Mouse (Mus musculus): ENCODE data around the gene Snrnp27.

- TF ChIP-seq EP300 (IDR thresholded peaks at IDR 0.05; ENCODE audit: low read length), result no peak
- peak; percentile 85 to 94 for TF ChIP-seq CTCF (conservative IDR thresholded peaks at IDR 0.05 in 1 of 2, IDR thresholded peaks at IDR 0.05 in 1 of 2; ENCODE audit: low read depth in 2 of 2, low read length in 2 of 2)
- TF ChIP-seq ZC3H11A (IDR thresholded peaks at IDR 0.05; ENCODE audit: low read depth, low read length), result peak; percentile 53
- TF ChIP-seq NELFE (IDR thresholded peaks at IDR 0.05; ENCODE audit: low read depth, low read length), result no peak
- no peak for TF ChIP-seq MAX (IDR thresholded peaks at IDR 0.05; ENCODE audit: low read length)
Observed at GRCm38 (mm10) chr6:86670873-86671272, 13.4 kb downstream of the Snrnp27 start.
